Mouse (Mus musculus): Measurements from ENCODE around the gene Pank1. TPM values are rescaled to one million over a fixed set of nuclear protein-coding genes. Genes with fewer than 3 reads are reported as not detected.

Gene Pank1
- polyA plus RNA-seq, 1 experiment from 2014 or later: 8.8 TPM

- Histone ChIP-seq H3K4me2 (no peak overlapping the region), H3K9ac (no peak overlapping the region), H3K27me3 (no peaks in the 10 kb centered on the region), H3K4me1 (peaks cover 11% of the 10 kb centered on the region; the same call in 1 of the 2 replicates), H3K4me3 (no peak overlapping the region), H3K27ac (no peak overlapping the region), H3K36me3 (no peaks in the 10 kb centered on the region), H3K9me3 (no peaks in the 10 kb centered on the region)
- no peak for ATAC-seq (ENCODE audit: borderline replicate concordance, extremely low read depth, low FRiP score, low TSS enrichment)
- 82% methylated on average over 7 of the region's 7 CpGs for WGBS
These were observed 22.0 kb upstream of the Pank1 start for GRCm38 (mm10) chr19:34901266-34901665.

- H3K4me3 ChIP-seq: no peak overlapping the region
- peak; percentile 94 for ATAC-seq (ENCODE audit: borderline replicate concordance, extremely low read depth, low FRiP score, low TSS enrichment)
- H3K36me3 ChIP-seq: no peaks in the 10 kb centered on the region
- no peaks in the 10 kb centered on the region for H3K9me3 ChIP-seq
- peak overlapping the region; percentile 51; the same call in 1 of the 2 replicates for H3K27ac ChIP-seq
- no peak overlapping the region for H3K4me2 ChIP-seq
- 43% methylated on average over 4 of the region's 4 CpGs for WGBS
- peaks cover 11% of the 10 kb centered on the region; the same call in 1 of the 2 replicates for H3K4me1 ChIP-seq
- H3K9ac ChIP-seq: no peak overlapping the region
- H3K27me3 ChIP-seq: no peaks in the 10 kb centered on the region
These were observed 19.7 kb upstream of the Pank1 start for GRCm38 (mm10) chr19:34898941-34899340.

DNA sequence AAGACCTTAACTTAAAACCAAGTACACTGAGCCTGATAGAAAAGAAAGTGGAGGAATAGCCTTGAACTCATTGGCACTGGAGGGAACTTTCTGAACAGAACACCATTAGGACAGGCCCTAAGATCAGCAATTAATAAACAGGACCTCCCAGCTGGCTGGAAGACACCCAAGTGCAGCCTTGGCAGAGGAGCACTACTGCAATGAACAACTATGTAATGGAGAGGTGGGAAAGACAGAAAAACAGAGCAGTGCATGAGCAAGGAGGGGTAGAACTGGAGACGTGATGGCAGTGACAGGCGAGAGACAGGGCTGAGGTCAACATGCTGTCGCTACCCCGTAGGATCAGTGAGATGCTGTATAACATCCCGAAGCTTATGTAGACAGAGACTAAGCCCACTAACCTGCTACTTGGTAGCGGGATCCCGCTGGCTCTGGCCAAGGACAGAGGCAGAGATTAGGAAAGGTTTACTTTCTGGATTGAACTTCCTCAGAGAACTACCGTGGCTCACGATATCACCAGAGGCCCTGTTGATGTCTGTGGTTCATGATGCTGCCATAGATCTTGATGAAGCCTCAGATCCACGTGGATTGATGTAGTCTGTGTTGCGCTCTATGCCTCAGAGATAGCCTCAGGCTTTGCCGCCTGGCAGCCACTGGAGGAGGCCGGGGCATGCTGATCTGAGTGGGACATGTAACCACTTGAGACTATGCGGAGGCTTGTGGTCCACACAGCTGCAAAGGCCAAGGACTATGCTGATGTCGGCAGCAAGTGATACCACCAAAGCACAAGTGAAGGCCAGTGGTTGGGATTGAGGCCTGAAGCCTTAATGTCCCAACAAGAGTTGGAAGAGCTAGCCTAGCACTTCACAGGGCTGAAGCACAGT is 18.1 kb upstream of the Pank1 start:
- peak; percentile 77; the same call in 1 of the 2 replicates for ATAC-seq (ENCODE audit: borderline replicate concordance, extremely low read depth, low FRiP score, low TSS enrichment)

DNA sequence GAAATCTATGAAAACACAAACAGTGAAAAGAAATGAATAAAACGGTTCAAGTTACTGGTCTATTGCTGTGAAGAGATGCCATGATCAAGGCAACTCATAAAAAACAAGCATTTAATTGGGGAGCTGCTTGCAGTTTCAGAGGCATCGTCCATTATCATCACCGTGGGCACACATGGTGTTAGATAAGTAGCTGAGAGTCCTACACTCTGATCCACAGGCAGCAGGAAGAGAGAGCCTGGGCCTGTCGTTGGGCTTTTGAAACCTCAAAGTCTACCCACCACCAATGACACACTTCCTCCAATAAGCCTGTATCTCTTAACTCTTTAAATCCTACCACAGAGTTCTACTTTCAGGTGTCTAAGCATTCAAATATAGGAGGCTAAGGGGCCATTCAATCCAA is 15.8 kb upstream of the Pank1 start:
- Histone ChIP-seq H3K27me3 (no peaks in the 10 kb centered on the region), H3K4me1 (peaks cover 11% of the 10 kb centered on the region; the same call in 1 of the 2 replicates), H3K27ac (no peak overlapping the region), H3K9ac (no peak overlapping the region), H3K36me3 (no peaks in the 10 kb centered on the region), H3K4me3 (no peak overlapping the region), H3K4me2 (no peak overlapping the region), H3K9me3 (no peaks in the 10 kb centered on the region)
- ATAC-seq (ENCODE audit: borderline replicate concordance, extremely low read depth, low FRiP score, low TSS enrichment): no peak
- WGBS: 74% methylated on average over 4 of the region's 4 CpGs

More for the DNA sequence above, 18.1 kb upstream of the Pank1 start:
- H3K27me3 ChIP-seq: no peaks in the 10 kb centered on the region
- H3K36me3 ChIP-seq: no peaks in the 10 kb centered on the region
- H3K27ac ChIP-seq: peak overlapping the region; percentile 76
- WGBS: 74% methylated on average over 15 of the region's 15 CpGs
- no peak overlapping the region for H3K4me2 ChIP-seq
- H3K4me3 ChIP-seq: no peak overlapping the region
- H3K4me1 ChIP-seq: peaks cover 11% of the 10 kb centered on the region; the same call in 1 of the 2 replicates
- H3K9ac ChIP-seq: no peak overlapping the region
- no peaks in the 10 kb centered on the region for H3K9me3 ChIP-seq

- 64% methylated on average over 1 of the region's 1 CpGs for WGBS
- Histone ChIP-seq H3K4me2 (no peak overlapping the region), H3K4me3 (no peak overlapping the region), H3K27ac (no peak overlapping the region), H3K27me3 (no peaks in the 10 kb centered on the region), H3K9me3 (no peaks in the 10 kb centered on the region), H3K4me1 (no peaks in the 10 kb centered on the region), H3K36me3 (no peaks in the 10 kb centered on the region), H3K9ac (no peak overlapping the region)
- peak; percentile 19; the same call in 1 of the 2 replicates for ATAC-seq (ENCODE audit: borderline replicate concordance, extremely low read depth, low FRiP score, low TSS enrichment)
These were observed 12.3 kb upstream of the Pank1 start for GRCm38 (mm10) chr19:34891590-34891989.

- Histone ChIP-seq H3K4me2 (no peak overlapping the region), H3K9ac (no peak overlapping the region), H3K9me3 (no peaks in the 10 kb centered on the region), H3K27me3 (no peaks in the 10 kb centered on the region), H3K36me3 (no peaks in the 10 kb centered on the region), H3K4me3 (no peak overlapping the region), H3K27ac (no peak overlapping the region; the same call in 1 of the 2 replicates), H3K4me1 (no peaks in the 10 kb centered on the region)
- peak; percentile 49; the same call in 1 of the 2 replicates for ATAC-seq (ENCODE audit: borderline replicate concordance, extremely low read depth, low FRiP score, low TSS enrichment)
- 34% methylated on average over 3 of the region's 3 CpGs for WGBS
These were observed 11.7 kb upstream of the Pank1 start for GRCm38 (mm10) chr19:34890981-34891380.

- Histone ChIP-seq H3K4me2 (no peak overlapping the region), H3K4me3 (no peak overlapping the region), H3K9me3 (no peaks in the 10 kb centered on the region), H3K27me3 (no peaks in the 10 kb centered on the region), H3K27ac (no peak overlapping the region), H3K9ac (no peak overlapping the region), H3K36me3 (no peaks in the 10 kb centered on the region), H3K4me1 (no peaks in the 10 kb centered on the region)
- ATAC-seq (ENCODE audit: borderline replicate concordance, extremely low read depth, low FRiP score, low TSS enrichment): no peak
- 62% methylated on average over 4 of the region's 4 CpGs for WGBS
These were observed 7.1 kb upstream of the Pank1 start for GRCm38 (mm10) chr19:34886324-34886723.

DNA sequence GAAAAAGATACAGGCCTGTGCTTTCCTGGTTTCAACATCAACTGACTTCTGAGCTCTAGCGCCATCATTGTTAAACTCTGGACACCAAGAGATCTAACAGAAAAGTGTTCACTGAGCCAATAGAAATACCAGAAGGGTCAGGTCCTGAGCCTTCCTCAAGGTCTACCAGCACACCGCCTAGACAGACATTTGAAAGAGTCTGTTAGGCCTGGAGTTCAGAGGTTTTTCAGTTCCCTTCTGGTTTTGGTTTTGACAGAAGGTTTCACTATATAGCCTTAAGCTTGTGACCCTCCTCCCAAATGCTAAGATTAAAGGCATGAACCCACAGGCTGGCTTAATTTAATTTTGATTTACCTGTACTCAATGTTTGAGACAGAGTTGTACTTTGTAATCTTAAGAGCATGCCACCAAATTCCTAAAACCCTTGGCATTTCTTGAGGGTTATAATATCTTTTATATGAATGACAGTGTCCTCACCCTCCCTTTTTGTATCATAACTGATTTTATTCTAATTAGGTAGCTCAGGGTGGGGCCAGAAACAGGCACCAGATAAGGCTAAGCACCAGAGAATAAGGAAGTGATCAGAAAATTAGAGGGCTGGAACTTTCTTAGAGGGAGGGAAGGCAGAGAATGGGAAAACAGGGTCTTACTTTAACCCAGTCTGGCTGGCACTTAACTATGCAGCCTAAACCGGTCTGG is 4.4 kb upstream of the Pank1 start:
- Histone ChIP-seq H3K4me1 (peaks cover 8% of the 10 kb centered on the region; the same call in 1 of the 2 replicates), H3K9ac (no peak overlapping the region), H3K4me2 (no peak overlapping the region), H3K9me3 (no peaks in the 10 kb centered on the region), H3K27me3 (no peaks in the 10 kb centered on the region), H3K27ac (no peak overlapping the region), H3K36me3 (no peaks in the 10 kb centered on the region), H3K4me3 (no peak overlapping the region)
- no peak for ATAC-seq (ENCODE audit: borderline replicate concordance, extremely low read depth, low FRiP score, low TSS enrichment)
- WGBS: 75% methylated on average over 3 of the region's 3 CpGs

DNA sequence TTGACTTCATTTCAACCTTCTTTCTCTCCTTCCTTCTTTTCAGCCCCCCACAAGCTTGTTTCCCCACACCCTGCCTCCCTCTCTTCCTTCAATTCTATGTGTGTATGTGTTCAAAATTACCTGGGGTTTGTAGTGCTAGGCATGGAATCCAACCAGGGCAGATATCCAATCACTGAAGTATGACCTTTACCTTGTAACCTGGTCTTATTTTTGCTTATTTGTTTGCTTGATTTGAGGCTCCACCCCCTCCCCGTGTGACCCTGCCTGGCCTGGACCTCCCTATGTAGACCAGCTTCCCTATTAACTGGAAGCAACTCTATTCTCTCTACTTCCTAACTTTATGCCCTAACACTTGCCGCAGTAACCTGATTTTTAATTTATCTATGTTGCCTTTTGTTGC is 3.2 kb upstream of the Pank1 start:
- H3K27ac ChIP-seq: no peak overlapping the region
- H3K36me3 ChIP-seq: no peaks in the 10 kb centered on the region
- no peak overlapping the region for H3K4me3 ChIP-seq
- no peak overlapping the region for H3K4me2 ChIP-seq
- H3K9me3 ChIP-seq: no peaks in the 10 kb centered on the region
- no peaks in the 10 kb centered on the region for H3K27me3 ChIP-seq
- peaks cover 9% of the 10 kb centered on the region; the same call in 1 of the 2 replicates for H3K4me1 ChIP-seq
- 91% methylated on average over 2 of the region's 2 CpGs for WGBS
- no peak overlapping the region for H3K9ac ChIP-seq
- no peak for ATAC-seq (ENCODE audit: borderline replicate concordance, extremely low read depth, low FRiP score, low TSS enrichment)

- H3K9ac ChIP-seq: no peak overlapping the region
- no peak overlapping the region for H3K4me2 ChIP-seq
- H3K27me3 ChIP-seq: no peaks in the 10 kb centered on the region
- no peak overlapping the region for H3K4me3 ChIP-seq
- no peak overlapping the region for H3K27ac ChIP-seq
- no peak for ATAC-seq (ENCODE audit: borderline replicate concordance, extremely low read depth, low FRiP score, low TSS enrichment)
- H3K36me3 ChIP-seq: no peaks in the 10 kb centered on the region
- no peaks in the 10 kb centered on the region for H3K9me3 ChIP-seq
- 67% methylated on average over 5 of the region's 5 CpGs for WGBS
- peaks cover 17% of the 10 kb centered on the region; the same call in 1 of the 2 replicates for H3K4me1 ChIP-seq
These were observed 1.9 kb upstream of the Pank1 start for GRCm38 (mm10) chr19:34881160-34881559.

DNA sequence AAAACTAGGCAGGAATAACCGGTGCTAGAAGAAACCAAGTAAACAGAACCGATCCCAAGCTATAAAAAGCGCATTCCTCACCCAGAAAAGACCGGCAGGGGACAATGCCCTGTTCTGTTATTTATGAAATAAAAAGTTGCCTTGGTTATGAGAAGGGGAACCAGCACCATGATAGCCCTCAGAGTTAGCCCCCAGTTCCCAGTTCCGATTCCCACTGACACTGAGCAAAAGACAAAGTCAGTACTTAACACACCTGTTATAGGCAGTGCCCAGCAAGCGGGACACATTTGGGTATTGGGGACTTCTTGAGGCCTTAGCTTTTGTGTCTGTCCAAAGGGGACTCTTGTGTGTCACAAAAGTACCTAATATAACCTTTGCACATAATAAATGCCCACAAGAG is 369 bp upstream of the Pank1 start:
- WGBS: 18% methylated on average over 6 of the region's 6 CpGs
- peaks cover 17% of the 10 kb centered on the region; the same call in 1 of the 2 replicates for H3K4me1 ChIP-seq
- H3K4me2 ChIP-seq: peak overlapping the region; percentile 84
- H3K36me3 ChIP-seq: no peaks in the 10 kb centered on the region
- H3K4me3 ChIP-seq: peak overlapping the region; percentile 93
- ATAC-seq (ENCODE audit: borderline replicate concordance, extremely low read depth, low FRiP score, low TSS enrichment): no peak
- H3K9ac ChIP-seq: peak overlapping the region; percentile 96
- H3K27ac ChIP-seq: peak overlapping the region; percentile 100
- no peaks in the 10 kb centered on the region for H3K9me3 ChIP-seq
- no peaks in the 10 kb centered on the region for H3K27me3 ChIP-seq
